Mouse (Mus musculus) stomach, embryonic 16.5 days (tissue): ENCODE data around the gene Srgap3. TPM values are rescaled to one million over a fixed set of nuclear protein-coding genes. Genes with fewer than 3 reads are reported as not detected.

Experiments
- ATAC-seq: fragments of 200-750 bp; cut with Nextera tagmentation; 2 replicates; pipeline ENCODE4 v1.8.0; 2017; ENCODE audit warnings: moderate number of reproducible peaks, moderate TSS enrichment; ENCODE audit not compliant: insufficient read depth, low FRiP score
- H3K27ac ChIP-seq: fragments of 300-500 bp; sonication (generic); 2 replicates; pipeline ENCODE4 v1.5.1; 2014; ENCODE audit warnings: low read length
- H3K27me3 ChIP-seq: fragments of 300-500 bp; sonication (generic); 2 replicates; pipeline ENCODE4 v1.6.1; 2014; ENCODE audit warnings: low read length, control low read depth, mixed read lengths; ENCODE audit not compliant: control insufficient read depth, insufficient read depth
- H3K36me3 ChIP-seq: fragments of 300-500 bp; sonication (generic); 2 replicates; pipeline ENCODE4 v1.6.1; 2014; ENCODE audit warnings: low read length; ENCODE audit not compliant: control insufficient read depth, insufficient read depth
- H3K4me1 ChIP-seq: fragments of 300-500 bp; sonication (generic); 2 replicates; pipeline ENCODE4 v1.6.1; 2014; ENCODE audit warnings: low read length, control low read depth, mixed read lengths; ENCODE audit not compliant: control insufficient read depth, insufficient read depth
- H3K4me2 ChIP-seq: fragments of 300-500 bp; sonication (generic); 2 replicates; pipeline ENCODE4 v1.6.1; 2014; ENCODE audit warnings: low read depth, low read length, mixed read lengths
- H3K4me3 ChIP-seq: fragments of 300-500 bp; sonication (generic); replicated peaks from 2 replicates; pipeline ENCODE4 v1.5.1; 2014; ENCODE audit warnings: mild to moderate bottlenecking, low read length
- H3K9ac ChIP-seq: fragments of 300-500 bp; sonication (generic); 2 replicates; pipeline ENCODE4 v1.6.1; 2014; ENCODE audit warnings: low read length
- H3K9me3 ChIP-seq: fragments of 300-500 bp; sonication (generic); replicated peaks from 2 replicates; pipeline ENCODE4 v1.6.1; 2016; ENCODE audit warnings: low read length, control low read depth; ENCODE audit not compliant: control insufficient read depth
- WGBS: fragments of 180-500 bp; shearing (Covaris S2); extraction: QIAGEN DNeasy Blood & Tissue Kit; methylation state at CpG from one replicate; pipeline ENCODE4 v1.1.7; 2014; 5-methylcytosine and 5-hydroxymethylcytosine counted together
- polyA plus RNA-seq: library from polyadenylated mRNA; unstranded; fragments of >200 nt; fragmentation: Nextera tagmentation; extraction: Ambion mirVana; gene quantifications from 2 replicates; pipeline ENCODE4 v1.2.1, GENCODE M21; 2015

Gene Srgap3
- polyA plus RNA-seq, 1 experiment from 2014 or later: 6.9 TPM

- no peak overlapping the region for H3K27ac ChIP-seq
- H3K4me2 ChIP-seq: no peak overlapping the region
- H3K27me3 ChIP-seq: no peaks in the 10 kb centered on the region
- H3K4me3 ChIP-seq: no peak overlapping the region
- 47% methylated on average over 5 of the region's 5 CpGs for WGBS
- H3K4me1 ChIP-seq: no peaks in the 10 kb centered on the region
- ATAC-seq: peak; percentile 44; the same call in 1 of the 2 replicates
- no peaks in the 10 kb centered on the region for H3K9me3 ChIP-seq
- H3K9ac ChIP-seq: no peak overlapping the region
- H3K36me3 ChIP-seq: no peaks in the 10 kb centered on the region
Observed at GRCm38 (mm10) chr6:112880048-112880534, 67.0 kb downstream of the Srgap3 start.

- no peaks in the 10 kb centered on the region for H3K9me3 ChIP-seq
- no peak for ATAC-seq
- 70% methylated on average over 5 of the region's 5 CpGs for WGBS
- no peaks in the 10 kb centered on the region for H3K4me1 ChIP-seq
- no peak overlapping the region for H3K9ac ChIP-seq
- no peaks in the 10 kb centered on the region for H3K27me3 ChIP-seq
- no peak overlapping the region for H3K27ac ChIP-seq
- H3K4me2 ChIP-seq: no peak overlapping the region
- H3K4me3 ChIP-seq: no peak overlapping the region
- no peaks in the 10 kb centered on the region for H3K36me3 ChIP-seq
Observed at GRCm38 (mm10) chr6:112879154-112879553, 67.9 kb downstream of the Srgap3 start.

GRCm38 (mm10) chr6:112873089-112873835 is 73.8 kb downstream of the Srgap3 start:
- Histone ChIP-seq H3K27ac (no peak overlapping the region), H3K9ac (no peak overlapping the region), H3K4me2 (no peak overlapping the region), H3K4me1 (no peaks in the 10 kb centered on the region), H3K36me3 (no peaks in the 10 kb centered on the region), H3K27me3 (no peaks in the 10 kb centered on the region), H3K9me3 (no peaks in the 10 kb centered on the region), H3K4me3 (no peak overlapping the region)
- 77% methylated on average over 9 of the region's 9 CpGs for WGBS
- no peak for ATAC-seq

GRCm38 (mm10) chr6:112871241-112871780 is 75.8 kb downstream of the Srgap3 start:
- Histone ChIP-seq H3K9me3 (no peaks in the 10 kb centered on the region), H3K27ac (no peak overlapping the region), H3K4me2 (no peak overlapping the region), H3K36me3 (no peaks in the 10 kb centered on the region), H3K27me3 (no peaks in the 10 kb centered on the region), H3K4me1 (peaks cover under 1% of the 10 kb centered on the region; the same call in 1 of the 2 replicates), H3K9ac (no peak overlapping the region), H3K4me3 (no peak overlapping the region)
- 84% methylated on average over 7 of the region's 7 CpGs for WGBS
- ATAC-seq: peak; percentile 33; the same call in 1 of the 2 replicates

- no peak overlapping the region for H3K9ac ChIP-seq
- WGBS: 82% methylated on average over 9 of the region's 9 CpGs
- ATAC-seq: no peak
- no peak overlapping the region for H3K4me3 ChIP-seq
- no peaks in the 10 kb centered on the region for H3K36me3 ChIP-seq
- no peaks in the 10 kb centered on the region for H3K9me3 ChIP-seq
- H3K27ac ChIP-seq: no peak overlapping the region
- no peaks in the 10 kb centered on the region for H3K27me3 ChIP-seq
- H3K4me2 ChIP-seq: no peak overlapping the region
- peaks cover 15% of the 10 kb centered on the region for H3K4me1 ChIP-seq
Observed at GRCm38 (mm10) chr6:112868197-112868957, 78.7 kb downstream of the Srgap3 start.

- Histone ChIP-seq H3K27ac (peak overlapping the region; percentile 60; the same call in 1 of the 2 replicates), H3K4me2 (no peak overlapping the region), H3K27me3 (no peaks in the 10 kb centered on the region), H3K9ac (no peak overlapping the region), H3K36me3 (no peaks in the 10 kb centered on the region), H3K9me3 (no peaks in the 10 kb centered on the region), H3K4me3 (no peak overlapping the region), H3K4me1 (peaks cover 15% of the 10 kb centered on the region)
- WGBS: 80% methylated on average over 4 of the region's 4 CpGs
- ATAC-seq: no peak
Observed at GRCm38 (mm10) chr6:112866096-112866495, 81.0 kb downstream of the Srgap3 start.

- no peaks in the 10 kb centered on the region for H3K27me3 ChIP-seq
- H3K4me3 ChIP-seq: no peak overlapping the region
- H3K27ac ChIP-seq: peak overlapping the region; percentile 60
- no peaks in the 10 kb centered on the region for H3K36me3 ChIP-seq
- 0 out of 2 replicates have a peak overlapping the region, but pooled peaks have one; percentile 1 for H3K4me2 ChIP-seq
- no peak overlapping the region for H3K9ac ChIP-seq
- ATAC-seq: peak; percentile 84
- 33% methylated on average over 6 of the region's 6 CpGs for WGBS
- peaks cover 15% of the 10 kb centered on the region for H3K4me1 ChIP-seq
- no peaks in the 10 kb centered on the region for H3K9me3 ChIP-seq
Observed at GRCm38 (mm10) chr6:112865021-112865531, 82.0 kb downstream of the Srgap3 start.

- Histone ChIP-seq H3K4me1 (peaks cover 15% of the 10 kb centered on the region), H3K9ac (no peak overlapping the region), H3K4me2 (no peak overlapping the region), H3K36me3 (no peaks in the 10 kb centered on the region), H3K27ac (no peak overlapping the region), H3K9me3 (no peaks in the 10 kb centered on the region), H3K27me3 (no peaks in the 10 kb centered on the region), H3K4me3 (no peak overlapping the region)
- WGBS: 79% methylated on average over 7 of the region's 7 CpGs
- ATAC-seq: no peak
Observed at GRCm38 (mm10) chr6:112862465-112862864, 84.6 kb downstream of the Srgap3 start.
